Comparison of ENCODE assay signal across 21 mouse cellular contexts in genomic region chr9:24410439-24410838, GRCm38 (mm10).
A peak's percentile ranks its signal among the peaks of the same experiment; 100 is the strongest.
DNase-seq lines count a peak whose midpoint lies in the region; ATAC-seq and TF ChIP-seq lines count a peak whose summit lies in the region.
"Had no signal": no experiment of that assay in that cellular context is flagged by ENCODE, and none has a peak within 500 bp of the region (broad histone marks: within the 10 kb centered on the region; RNA-seq: fewer than 3 reads in every experiment).

No protein-coding gene starts in this region.

- no peak overlapping the region for H3K9ac ChIP-seq in forebrain, embryonic 14.5 days (ENCODE audit: low read length)
- no peak overlapping the region for H3K9ac ChIP-seq in forebrain, embryonic 13.5 days
- H3K9ac ChIP-seq in liver, postnatal 0 days (replicated peaks): no peak overlapping the region
- no peak overlapping the region for H3K9ac ChIP-seq in liver, embryonic 15.5 days
- no peak overlapping the region for H3K9ac ChIP-seq in hindbrain, embryonic 14.5 days
- H3K9ac ChIP-seq: embryonic facial prominence, embryonic 12.5 days; embryonic facial prominence, embryonic 15.5 days; heart, embryonic 13.5 days; hindbrain, embryonic 12.5 days had no signal

- TF ChIP-seq CTCF in liver, postnatal 0 days (IDR thresholded peaks at IDR 0.05; ENCODE audit: low read depth): no peak

- WGBS in forebrain, embryonic 14.5 days: 84% methylated on average over 1 of the region's 1 CpGs
- 91% methylated on average over 1 of the region's 1 CpGs for WGBS in forebrain, embryonic 13.5 days
- 94% methylated on average over 1 of the region's 1 CpGs for WGBS in liver, postnatal 0 days (ENCODE audit: insufficient replicate concordance)
- 48% methylated on average over 1 of the region's 1 CpGs for WGBS in liver, embryonic 15.5 days (ENCODE audit: insufficient replicate concordance)
- 100% methylated on average over 1 of the region's 1 CpGs for WGBS in hindbrain, embryonic 14.5 days

- no peaks in the 10 kb centered on the region for H3K4me1 ChIP-seq in forebrain, embryonic 14.5 days (ENCODE audit: control insufficient read depth, insufficient read depth, low read length)
- no peaks in the 10 kb centered on the region for H3K4me1 ChIP-seq in forebrain, embryonic 13.5 days
- H3K4me1 ChIP-seq in liver, postnatal 0 days (ENCODE audit: insufficient read depth): no peaks in the 10 kb centered on the region
- no peaks in the 10 kb centered on the region for H3K4me1 ChIP-seq in liver, embryonic 15.5 days (replicated peaks)
- H3K4me1 ChIP-seq in hindbrain, embryonic 14.5 days (replicated peaks; ENCODE audit: control insufficient read depth, insufficient read depth, low read length): no peaks in the 10 kb centered on the region
- H3K4me1 ChIP-seq: embryonic facial prominence, embryonic 12.5 days; embryonic facial prominence, embryonic 15.5 days; hindbrain, embryonic 12.5 days had no signal

- H3K27ac ChIP-seq in forebrain, embryonic 14.5 days (ENCODE audit: low read depth, low read length): no peak overlapping the region; the same call in 1 of the 2 replicates
- H3K27ac ChIP-seq in forebrain, embryonic 13.5 days: no peak overlapping the region
- H3K27ac ChIP-seq in liver, postnatal 0 days (ENCODE audit: low read depth): no peak overlapping the region
- no peak overlapping the region for H3K27ac ChIP-seq in liver, embryonic 15.5 days (replicated peaks)
- no peak overlapping the region for H3K27ac ChIP-seq in hindbrain, embryonic 14.5 days
- H3K27ac ChIP-seq: embryonic facial prominence, embryonic 12.5 days; embryonic facial prominence, embryonic 15.5 days; heart, embryonic 13.5 days; hindbrain, embryonic 12.5 days had no signal

- no peak for TF ChIP-seq EP300 in liver, postnatal 0 days (IDR thresholded peaks at IDR 0.05; ENCODE audit: low read depth)

- H3K36me3 ChIP-seq in forebrain, embryonic 14.5 days (ENCODE audit: control insufficient read depth, insufficient read depth, low read length): peaks cover 12% of the 10 kb centered on the region
- H3K36me3 ChIP-seq in forebrain, embryonic 13.5 days (ENCODE audit: poor library complexity, severe bottlenecking): peaks cover 15% of the 10 kb centered on the region
- H3K36me3 ChIP-seq in liver, postnatal 0 days (replicated peaks; ENCODE audit: insufficient read depth, low read length): peaks cover 25% of the 10 kb centered on the region
- H3K36me3 ChIP-seq in liver, embryonic 15.5 days (replicated peaks): peaks cover 28% of the 10 kb centered on the region
- H3K36me3 ChIP-seq in hindbrain, embryonic 14.5 days (replicated peaks; ENCODE audit: control insufficient read depth, insufficient read depth): peaks cover 4% of the 10 kb centered on the region; the same call in 1 of the 2 replicates

- no peaks in the 10 kb centered on the region for H3K27me3 ChIP-seq in forebrain, embryonic 14.5 days (replicated peaks; ENCODE audit: control insufficient read depth, insufficient read depth, low read length)
- no peaks in the 10 kb centered on the region for H3K27me3 ChIP-seq in forebrain, embryonic 13.5 days
- no peaks in the 10 kb centered on the region for H3K27me3 ChIP-seq in liver, postnatal 0 days (ENCODE audit: insufficient read depth, low read length)
- no peaks in the 10 kb centered on the region for H3K27me3 ChIP-seq in liver, embryonic 15.5 days
- no peaks in the 10 kb centered on the region for H3K27me3 ChIP-seq in hindbrain, embryonic 14.5 days (ENCODE audit: control insufficient read depth, insufficient read depth, low read length)
- H3K27me3 ChIP-seq: embryonic facial prominence, embryonic 12.5 days; embryonic facial prominence, embryonic 15.5 days; heart, embryonic 13.5 days; hindbrain, embryonic 12.5 days had no signal

- H3K4me2 ChIP-seq in forebrain, embryonic 14.5 days (ENCODE audit: low read length): no peak overlapping the region
- no peak overlapping the region for H3K4me2 ChIP-seq in forebrain, embryonic 13.5 days
- H3K4me2 ChIP-seq in liver, postnatal 0 days (ENCODE audit: low read depth, low read length): no peak overlapping the region
- no peak overlapping the region for H3K4me2 ChIP-seq in liver, embryonic 15.5 days
- H3K4me2 ChIP-seq in hindbrain, embryonic 14.5 days (replicated peaks): no peak overlapping the region
- H3K4me2 ChIP-seq: embryonic facial prominence, embryonic 12.5 days; embryonic facial prominence, embryonic 15.5 days; heart, embryonic 13.5 days; hindbrain, embryonic 12.5 days had no signal

- H3K9me3 ChIP-seq in forebrain, embryonic 14.5 days (replicated peaks; ENCODE audit: control insufficient read depth, low read length): no peaks in the 10 kb centered on the region
- no peaks in the 10 kb centered on the region for H3K9me3 ChIP-seq in forebrain, embryonic 13.5 days (replicated peaks)
- no peaks in the 10 kb centered on the region for H3K9me3 ChIP-seq in liver, postnatal 0 days (ENCODE audit: low read length)
- no peaks in the 10 kb centered on the region for H3K9me3 ChIP-seq in liver, embryonic 15.5 days (replicated peaks)
- H3K9me3 ChIP-seq in hindbrain, embryonic 14.5 days (ENCODE audit: control insufficient read depth, low read length): peaks cover 9% of the 10 kb centered on the region; the same call in 1 of the 2 replicates
- H3K9me3 ChIP-seq: embryonic facial prominence, embryonic 12.5 days; embryonic facial prominence, embryonic 15.5 days; heart, embryonic 13.5 days; hindbrain, embryonic 12.5 days had no signal

- 0 out of 2 replicates have a peak, but pooled peaks have one; percentile 10 for ATAC-seq in forebrain, embryonic 14.5 days
- ATAC-seq in forebrain, embryonic 13.5 days: no peak
- ATAC-seq in liver, postnatal 0 days: no peak
- ATAC-seq in liver, embryonic 15.5 days (ENCODE audit: insufficient read depth): peak; percentile 25; the same call in 1 of the 2 replicates
- peak; percentile 70 for ATAC-seq in megakaryocyte-erythroid progenitor cell, adult 5-6 weeks (replicated peaks; ENCODE audit: low FRiP score, low TSS enrichment, poor library complexity, severe bottlenecking)
- ATAC-seq in hindbrain, embryonic 14.5 days (ENCODE audit: low FRiP score): no peak
- ATAC-seq: activated CD4-positive, CD25-positive, alpha-beta regulatory T cell, adult 4 months; hindbrain, embryonic 16.5 days had no signal

- no peak for DNase-seq in forebrain, embryonic 14.5 days (ENCODE audit: low spot score)
- DNase-seq in liver: peak; percentile 14
- DNase-seq in liver, postnatal 0 days: no peak
- no peak for DNase-seq in hindbrain, embryonic 14.5 days (ENCODE audit: low spot score)
- no peak for DNase-seq in kidney, postnatal 4 days
- DNase-seq: adrenal gland, adult 8-10 months; adrenal gland, postnatal 36 days; cerebellum, adult 18-20 months; cerebellum, adult 9-10 months; cerebellum, postnatal 14 days; gastrocnemius, postnatal 25 days; heart, adult 18-20 months had no signal

- H3K4me3 ChIP-seq in forebrain, embryonic 14.5 days (ENCODE audit: low read depth, low read length): no peak overlapping the region
- no peak overlapping the region for H3K4me3 ChIP-seq in forebrain, embryonic 13.5 days
- H3K4me3 ChIP-seq in liver, postnatal 0 days (ENCODE audit: low read depth, low read length): no peak overlapping the region
- H3K4me3 ChIP-seq in liver, embryonic 15.5 days (replicated peaks): no peak overlapping the region
- no peak overlapping the region for H3K4me3 ChIP-seq in hindbrain, embryonic 14.5 days (replicated peaks; ENCODE audit: low read length)
- H3K4me3 ChIP-seq: embryonic facial prominence, embryonic 12.5 days; embryonic facial prominence, embryonic 15.5 days; heart, embryonic 13.5 days; hindbrain, embryonic 12.5 days had no signal

Comparison
In these comparisons a context has a peak if more than half of its experiments do, and no peak if none do; other contexts are left out.
1. ATAC-seq: peak in forebrain, embryonic 14.5 days (single experiment), liver, embryonic 15.5 days (single experiment) and megakaryocyte-erythroid progenitor cell, adult 5-6 weeks (single experiment); none in forebrain, embryonic 13.5 days (single experiment), liver, postnatal 0 days (single experiment) and hindbrain, embryonic 14.5 days (single experiment).